Mouse (Mus musculus): Measurements from ENCODE around the gene Usp17ld.
"Not testable (repeated sequence)": the region's sequence is repeated elsewhere in the genome, so short reads cannot be mapped to it uniquely, and the experiment has no call there.

The Usp17ld gene

GRCm38 (mm10) chr7:103252405-103252804 is at the start of gene Usp17ld:
Gene Usp17ld, minus strand, starts transcription at chr7:103252505.
- not testable (repeated sequence) for DNase-seq (ENCODE audit: low spot score in 2 of 2)

- DNase-seq (ENCODE audit: low spot score in 2 of 2) = no peak
Observed at GRCm38 (mm10) chr7:103216696-103217095, 35.6 kb downstream of the Usp17ld start, which contains the start of gene Olfr594. Gene Olfr594, plus strand, starts transcription at chr7:103216996.

DNA sequence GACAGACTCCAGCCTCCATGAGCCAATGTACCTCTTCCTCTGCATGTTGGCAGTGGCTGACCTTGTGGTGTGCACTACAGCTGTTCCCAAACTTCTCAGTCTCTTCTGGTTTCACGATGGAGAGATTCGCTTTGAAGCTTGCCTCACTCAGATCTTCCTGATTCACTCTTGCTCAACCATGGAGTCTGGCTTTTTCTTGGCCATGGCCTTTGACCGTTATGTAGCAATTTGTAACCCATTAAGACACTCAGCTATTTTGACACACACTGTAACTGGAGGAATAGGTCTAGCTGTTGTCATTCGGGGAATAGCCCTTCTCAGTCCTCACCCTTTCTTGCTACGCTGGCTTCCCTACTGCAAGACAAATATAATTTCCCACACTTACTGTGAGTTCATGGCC is 40.3 kb downstream of the Usp17ld start:
- not testable (repeated sequence) for DNase-seq (ENCODE audit: low spot score in 2 of 2)

DNA sequence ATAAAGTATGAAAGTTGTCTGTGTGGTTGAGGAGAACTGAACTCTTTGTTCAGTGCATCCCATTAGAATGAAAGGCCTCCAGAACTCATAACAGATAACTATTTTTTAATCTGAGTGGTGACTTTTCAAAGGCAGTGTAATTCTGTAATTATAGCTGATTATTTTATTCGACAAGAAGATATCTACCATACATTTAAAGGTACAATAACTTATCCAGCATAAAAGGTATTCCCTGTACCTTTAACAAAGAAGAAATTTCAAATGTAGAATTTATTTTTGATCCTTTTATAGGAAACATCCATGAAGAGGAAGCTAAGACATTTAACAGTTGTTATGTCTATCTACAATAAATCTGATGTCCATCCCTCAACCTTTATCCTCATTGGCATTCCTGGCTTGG is 40.7 kb downstream of the Usp17ld start, which contains the start of gene Olfr593:
TSS of gene Olfr593 (plus strand) at position 301 of the 400 bp plus-strand sequence.
- DNase-seq (ENCODE audit: low spot score in 2 of 2) = no peak
